21 mouse cellular contexts compared by ENCODE assay signal in the genomic region with DNA sequence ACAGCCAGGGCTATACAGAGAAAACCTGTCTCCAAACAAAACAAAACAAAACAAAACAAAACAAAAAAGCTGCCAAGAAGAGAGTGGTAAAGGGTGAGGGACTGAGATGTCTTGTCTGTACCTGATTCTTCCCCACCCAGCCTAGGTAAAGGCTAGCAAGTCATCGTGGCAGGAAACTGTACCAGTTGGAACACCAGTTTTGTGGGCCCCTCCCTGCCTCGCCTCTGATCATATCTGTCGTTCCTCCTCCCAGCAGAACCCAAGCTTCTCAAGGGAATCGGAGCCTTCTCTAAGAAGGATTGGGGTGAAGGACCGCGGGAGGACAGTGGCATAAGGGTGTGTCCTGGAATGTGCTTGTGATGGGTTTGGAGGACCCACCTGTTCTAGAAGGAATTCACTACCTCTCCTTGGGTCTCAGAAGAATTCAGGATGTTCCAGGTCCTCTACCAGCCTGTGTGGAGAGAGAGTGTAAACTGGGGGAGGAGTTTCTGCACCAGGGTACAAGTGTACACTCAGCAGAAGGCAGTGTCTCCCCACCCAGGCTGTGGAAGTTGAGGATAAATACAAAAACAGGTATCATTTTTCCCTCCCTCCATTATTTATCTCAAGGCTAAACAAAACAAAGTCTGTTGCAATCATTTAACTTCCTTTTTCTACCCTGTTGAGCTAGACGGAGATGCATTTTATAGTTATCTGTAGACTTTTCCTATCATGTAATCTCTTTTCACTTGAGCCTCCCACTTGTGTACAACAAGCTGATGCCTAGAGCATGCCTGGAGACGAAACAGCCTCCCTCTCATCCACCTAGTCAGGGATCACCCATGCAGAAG. TPM values are rescaled to one million over a fixed set of nuclear protein-coding genes. Genes with fewer than 3 reads are reported as not detected.
DNase-seq lines count a peak whose midpoint lies in the region; ATAC-seq lines count a peak whose summit lies in the region.
"Had no signal": no experiment of that assay in that cellular context is flagged by ENCODE, and none has a peak within 500 bp of the region (broad histone marks: within the 10 kb centered on the region; RNA-seq: fewer than 3 reads in every experiment).

No protein-coding gene starts in this region.

- peaks cover 20% of the 10 kb centered on the region for H3K36me3 ChIP-seq in liver, embryonic 15.5 days (replicated peaks)
- H3K36me3 ChIP-seq in forebrain, embryonic 10.5 days (replicated peaks): peaks cover 25% of the 10 kb centered on the region

- 28% methylated on average over 8 of the region's 8 CpGs for WGBS in liver, embryonic 15.5 days (ENCODE audit: insufficient replicate concordance)
- 86% methylated on average over 8 of the region's 8 CpGs for WGBS in forebrain, embryonic 10.5 days

- H3K27ac ChIP-seq in liver, embryonic 15.5 days (replicated peaks): peak overlapping the region; percentile 61
- H3K27ac ChIP-seq in forebrain, embryonic 10.5 days: no peak overlapping the region
- H3K27ac ChIP-seq: gastrocnemius, adult 2 months; hindbrain, embryonic 14.5 days; midbrain, embryonic 10.5 days; neural tube, embryonic 15.5 days had no signal

- H3K9me3 ChIP-seq in liver, embryonic 15.5 days (replicated peaks): no peaks in the 10 kb centered on the region
- H3K9me3 ChIP-seq in forebrain, embryonic 10.5 days: no peaks in the 10 kb centered on the region
- H3K9me3 ChIP-seq: midbrain, embryonic 10.5 days; neural tube, embryonic 15.5 days had no signal

- H3K4me2 ChIP-seq in liver, embryonic 15.5 days: peak overlapping the region; percentile 48
- H3K4me2 ChIP-seq: hindbrain, embryonic 14.5 days; lung, embryonic 14.5 days; neural tube, embryonic 15.5 days had no signal

- H3K27me3 ChIP-seq in liver, embryonic 15.5 days: no peaks in the 10 kb centered on the region
- H3K27me3 ChIP-seq in forebrain, embryonic 10.5 days (ENCODE audit: poor library complexity, severe bottlenecking): no peaks in the 10 kb centered on the region
- H3K27me3 ChIP-seq: neural tube, embryonic 15.5 days had no signal

- peaks cover 58% of the 10 kb centered on the region for H3K4me1 ChIP-seq in liver, embryonic 15.5 days (replicated peaks)
- peaks cover 25% of the 10 kb centered on the region for H3K4me1 ChIP-seq in forebrain, embryonic 10.5 days

- peak overlapping the region; percentile 15; the same call in 1 of the 2 replicates for H3K4me3 ChIP-seq in liver, embryonic 15.5 days (replicated peaks)
- H3K4me3 ChIP-seq in forebrain, embryonic 10.5 days: no peak overlapping the region
- H3K4me3 ChIP-seq: gastrocnemius, adult 2 months; midbrain, embryonic 10.5 days; neural tube, embryonic 15.5 days had no signal

- no peak for ATAC-seq in liver, embryonic 15.5 days (ENCODE audit: insufficient read depth)
- ATAC-seq: forebrain, postnatal 0 days had no signal

- DNase-seq in urinary bladder, postnatal 25 days (ENCODE audit: low spot score): peak; percentile 24
- DNase-seq in urinary bladder, postnatal 4 days (ENCODE audit: low spot score in 2 of 2): no peak
- DNase-seq in c-Kit-positive CD71-positive TER-119-positive erythroid progenitor cells, embryonic 14.5 days (ENCODE audit: low spot score): peak; percentile 49
- DNase-seq in ovary, adult 18-20 months (ENCODE audit: low spot score): no peak
- DNase-seq in forebrain, embryonic 10.5 days (ENCODE audit: extremely low spot score, low spot score): no peak
- DNase-seq in lung, postnatal 10 days: no peak
- DNase-seq: cerebellum, adult 18-20 months; forebrain, postnatal 0 days; gastrocnemius, adult 2 months; heart, postnatal 10 days; kidney, adult 18-20 months; kidney, postnatal 14 days; left cerebral cortex, postnatal 4 days; lung, embryonic 14.5 days; retina, postnatal 1 day; thymus, adult 18-20 months had no signal

- H3K9ac ChIP-seq in liver, embryonic 15.5 days: 0 out of 2 replicates have a peak overlapping the region, but pooled peaks have one; percentile 8
- H3K9ac ChIP-seq: forebrain, postnatal 0 days; hindbrain, embryonic 14.5 days; lung, embryonic 14.5 days; neural tube, embryonic 15.5 days had no signal

RNA-seq across cellular contexts. Expression of a gene that starts 3.4 kb away (rescaled TPM):
- 24.9 and 25.6 TPM in 2 replicates for polyA plus RNA-seq in liver, embryonic 15.5 days (2015; fragmentation: Nextera tagmentation; extraction: Ambion mirVana)
- polyA plus RNA-seq in forebrain, embryonic 10.5 days (2016; fragmentation: Nextera tagmentation; extraction: Ambion mirVana): 64.2 and 66.8 TPM in 2 replicates

RNA-seq across cellular contexts. Expression of a gene that starts 12.3 kb away (rescaled TPM):
- not detected in 2 replicates for polyA plus RNA-seq in liver, embryonic 15.5 days (2015; fragmentation: Nextera tagmentation; extraction: Ambion mirVana)
- polyA plus RNA-seq in forebrain, embryonic 10.5 days (2016; fragmentation: Nextera tagmentation; extraction: Ambion mirVana): 0.48 and 0.76 TPM in 2 replicates
- polyA plus RNA-seq: C2C12; forebrain, postnatal 0 days; hindbrain, embryonic 14.5 days had no signal

RNA-seq across cellular contexts. Expression of a gene that starts 13.4 kb away (rescaled TPM):
- 23.0 and 24.6 TPM in 2 replicates for polyA plus RNA-seq in liver, embryonic 15.5 days (2015; fragmentation: Nextera tagmentation; extraction: Ambion mirVana)
- polyA plus RNA-seq in forebrain, embryonic 10.5 days (2016; fragmentation: Nextera tagmentation; extraction: Ambion mirVana): 55.6 and 59.9 TPM in 2 replicates

RNA-seq across cellular contexts. Expression of a gene that starts 25.4 kb away (rescaled TPM):
- polyA plus RNA-seq in liver, embryonic 15.5 days (2015; fragmentation: Nextera tagmentation; extraction: Ambion mirVana): 2.8 and 3.0 TPM in 2 replicates
- 27.5 and 31.3 TPM in 2 replicates for polyA plus RNA-seq in forebrain, embryonic 10.5 days (2016; fragmentation: Nextera tagmentation; extraction: Ambion mirVana)

RNA-seq across cellular contexts. Expression of a gene that starts 43.2 kb away (rescaled TPM):
- polyA plus RNA-seq in liver, embryonic 15.5 days (2015; fragmentation: Nextera tagmentation; extraction: Ambion mirVana): 104 and 114 TPM in 2 replicates
- 311 and 331 TPM in 2 replicates for polyA plus RNA-seq in forebrain, embryonic 10.5 days (2016; fragmentation: Nextera tagmentation; extraction: Ambion mirVana)

Comparison
In these comparisons a context has a peak if more than half of its experiments do, and no peak if none do; other contexts are left out.
1. DNase-seq: peak in urinary bladder, postnatal 25 days (single experiment) and c-Kit-positive CD71-positive TER-119-positive erythroid progenitor cells, embryonic 14.5 days (single experiment); none in urinary bladder, postnatal 4 days (0 of 2), ovary, adult 18-20 months (single experiment), forebrain, embryonic 10.5 days (single experiment) and lung, postnatal 10 days (single experiment).